Mouse (Mus musculus) layer of hippocampus, postnatal 14 days (tissue): ENCODE measurements around the gene Gse1. TPM values are rescaled to one million over a fixed set of nuclear protein-coding genes. Genes with fewer than 3 reads are reported as not detected.

Experiments
- DNase-seq, 2 experiments: peaks; one replicate each; pipeline ENCODE4 v3.0.0; 2021 to 2022; ENCODE audit warnings: low spot score in 2 of 2, mixed read lengths in 1 of 2
- long read RNA-seq, 2 experiments: library from polyadenylated mRNA; stranded (forward); transcript quantifications; one replicate each; pipeline ENCODE4 v2.0.0; 2021
- total RNA-seq, 2 experiments: library from RNA; stranded (reverse); gene quantifications; 2 replicates each; pipeline ENCODE4 v1.2.3; 2021

Gene Gse1
- total RNA-seq, result 100 to 1,000 TPM in 1 of 2 experiments, 10 to 100 TPM in 1; 94.0 to 107 TPM
- long read RNA-seq, experiment 1, full-length matches to known transcripts, result 1 of 17 reads
- long read RNA-seq, experiment 1, partial matches to known transcripts, result 7 of 17 reads
- long read RNA-seq, experiment 1, other reads (novel, unspliced or antisense), result 9 of 17 reads
- long read RNA-seq, experiment 2, partial matches to known transcripts, result 6 of 18 reads
- long read RNA-seq, experiment 2, other reads (novel, unspliced or antisense), result 12 of 18 reads

GRCm38 (mm10) chr8:120227891-120228591, at the start of gene Gse1:
Gene Gse1, plus strand, starts transcription at chr8:120228456.
- peak; percentile 30 to 71 for DNase-seq

DNA sequence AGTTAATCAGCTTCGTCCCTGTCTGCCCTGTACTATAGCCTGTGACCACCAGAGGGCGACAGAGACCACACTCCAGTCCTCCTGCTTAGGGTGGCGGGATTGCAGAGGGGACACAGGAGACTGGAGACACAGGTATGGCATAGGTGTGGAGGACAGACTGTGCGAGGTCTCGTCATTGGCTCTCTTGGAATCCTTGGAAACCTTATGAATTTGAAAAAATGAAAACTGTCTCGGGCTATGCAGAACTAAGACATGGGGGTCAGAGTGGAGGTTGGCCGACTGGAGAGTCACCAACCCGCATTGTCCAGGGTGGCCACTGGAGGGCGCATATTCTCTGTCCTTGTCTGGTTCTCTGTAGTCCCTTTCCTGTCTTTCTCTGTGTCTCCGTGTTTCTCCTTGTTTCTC, 49.2 kb upstream of the Gse1 start:
- DNase-seq, result peak; percentile 93 to 95

DNA sequence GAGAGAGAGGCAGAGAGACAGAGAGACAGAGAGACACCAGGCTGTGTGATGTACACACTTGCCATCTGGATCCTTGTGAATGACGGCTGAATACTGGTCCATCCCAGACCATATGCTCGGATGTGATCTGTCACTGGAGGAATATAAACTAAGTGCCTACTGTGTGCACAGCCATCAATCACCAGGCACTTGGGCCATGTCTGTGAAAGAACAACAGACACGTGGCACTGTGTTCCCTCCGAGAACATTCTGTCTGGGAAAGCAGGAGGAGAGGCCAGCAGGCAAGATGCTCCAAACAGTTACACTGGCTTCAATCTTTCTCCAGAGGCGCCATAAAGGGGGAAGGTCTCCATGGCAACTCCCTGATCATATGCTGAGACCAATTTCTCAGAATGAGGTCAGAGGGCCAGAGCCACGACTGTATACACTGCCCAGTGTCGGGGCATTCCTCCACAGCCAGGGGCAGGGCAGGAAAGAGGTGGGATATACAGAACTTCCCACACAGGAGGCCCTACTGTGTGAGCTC, 47.7 kb upstream of the Gse1 start:
- DNase-seq, result no peak

DNA sequence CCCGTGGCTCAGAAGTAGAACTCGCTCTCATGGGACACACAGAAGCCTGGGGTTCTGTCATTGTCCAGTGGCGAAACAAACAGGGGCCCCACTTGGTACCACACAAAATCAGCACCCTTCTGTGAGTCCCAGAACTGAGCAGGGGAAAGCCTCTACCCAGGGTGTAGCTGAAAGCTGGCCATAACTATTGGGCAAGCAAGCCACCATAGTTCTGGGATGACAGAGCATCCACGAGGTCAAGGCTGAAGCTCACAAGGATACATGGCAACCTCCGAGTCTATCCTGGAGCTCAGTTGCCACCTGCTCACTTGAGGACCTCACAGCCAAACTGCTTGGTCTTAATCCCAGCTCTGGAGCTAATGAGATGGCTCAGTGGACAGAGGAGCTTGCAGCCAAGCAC, 47.0 kb upstream of the Gse1 start:
- DNase-seq, result no peak

- no peak for DNase-seq
Measured at GRCm38 (mm10) chr8:120181861-120182414, 46.3 kb upstream of the Gse1 start.

DNA sequence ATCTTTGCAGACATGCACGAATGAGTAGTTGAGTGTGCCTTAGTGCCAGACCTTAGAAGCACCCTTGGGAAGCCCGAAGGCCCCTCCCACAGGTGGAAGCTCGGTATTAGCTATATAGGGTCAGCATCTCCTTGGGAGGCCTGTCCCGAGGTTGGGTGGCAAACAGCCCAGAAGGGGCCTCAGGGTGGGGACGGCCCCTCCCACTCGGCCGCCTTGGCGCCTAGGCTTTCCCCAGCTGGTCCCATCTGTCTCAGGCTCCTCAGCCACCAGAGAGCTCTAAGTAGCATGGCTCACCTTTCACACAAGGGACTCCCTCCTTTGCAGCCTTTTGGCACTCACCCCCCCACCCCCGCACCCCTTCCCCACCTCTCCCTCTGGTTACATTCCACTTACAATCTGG, 43.9 kb upstream of the Gse1 start:
- no peak for DNase-seq

DNA sequence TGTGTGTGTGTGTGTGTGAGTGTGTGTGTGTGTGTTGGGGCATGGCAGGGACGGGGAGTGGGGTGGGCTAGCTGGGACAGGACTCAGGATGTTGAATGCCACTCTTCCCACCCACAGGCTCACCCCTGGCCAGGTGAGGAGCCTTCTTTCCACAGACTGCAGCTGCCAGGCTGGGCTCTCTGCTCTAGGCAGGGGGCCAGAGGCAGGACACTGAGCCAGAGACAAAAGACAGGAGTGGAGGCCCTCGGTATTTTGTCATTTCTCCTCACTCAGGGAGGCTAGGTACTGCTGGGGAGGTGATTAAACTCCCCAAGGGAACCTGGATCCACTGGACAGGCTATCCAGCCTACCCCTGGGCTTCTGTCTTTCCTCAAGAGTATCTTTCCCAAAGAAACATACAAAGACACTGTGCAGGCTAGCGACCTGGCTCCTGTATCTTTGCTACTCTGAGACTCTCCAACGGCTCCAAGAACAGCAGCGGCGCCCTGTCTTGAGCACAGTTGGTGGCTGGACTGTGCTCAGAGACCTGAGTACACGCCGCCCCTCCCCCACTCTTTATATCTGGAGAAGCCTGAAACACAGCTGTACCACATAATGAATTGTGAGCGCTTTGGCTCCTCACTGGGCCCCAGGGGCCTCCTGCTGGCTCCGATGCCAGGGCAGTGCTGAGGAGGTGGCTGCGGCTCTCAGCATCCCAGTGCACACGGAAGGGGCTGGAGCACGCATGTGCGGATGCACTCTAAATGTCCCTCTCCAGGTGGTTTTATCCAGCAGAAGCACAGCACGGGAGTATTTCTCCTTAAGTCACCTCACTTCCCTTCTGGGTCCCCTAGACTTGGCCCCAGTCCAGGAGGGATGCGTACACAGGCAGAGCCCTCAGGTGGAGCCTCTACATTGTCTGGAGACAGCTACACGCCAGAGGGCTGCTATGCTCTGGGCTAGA, 43.1 kb upstream of the Gse1 start:
- no peak for DNase-seq

- peak in 1 of 2 experiments; percentile 68 for DNase-seq
Measured at GRCm38 (mm10) chr8:120186454-120186853, 41.8 kb upstream of the Gse1 start.

- no peak for DNase-seq
Measured at GRCm38 (mm10) chr8:120188510-120188909, 39.7 kb upstream of the Gse1 start.

- no peak for DNase-seq
Measured at GRCm38 (mm10) chr8:120189440-120189839, 38.8 kb upstream of the Gse1 start.

DNA sequence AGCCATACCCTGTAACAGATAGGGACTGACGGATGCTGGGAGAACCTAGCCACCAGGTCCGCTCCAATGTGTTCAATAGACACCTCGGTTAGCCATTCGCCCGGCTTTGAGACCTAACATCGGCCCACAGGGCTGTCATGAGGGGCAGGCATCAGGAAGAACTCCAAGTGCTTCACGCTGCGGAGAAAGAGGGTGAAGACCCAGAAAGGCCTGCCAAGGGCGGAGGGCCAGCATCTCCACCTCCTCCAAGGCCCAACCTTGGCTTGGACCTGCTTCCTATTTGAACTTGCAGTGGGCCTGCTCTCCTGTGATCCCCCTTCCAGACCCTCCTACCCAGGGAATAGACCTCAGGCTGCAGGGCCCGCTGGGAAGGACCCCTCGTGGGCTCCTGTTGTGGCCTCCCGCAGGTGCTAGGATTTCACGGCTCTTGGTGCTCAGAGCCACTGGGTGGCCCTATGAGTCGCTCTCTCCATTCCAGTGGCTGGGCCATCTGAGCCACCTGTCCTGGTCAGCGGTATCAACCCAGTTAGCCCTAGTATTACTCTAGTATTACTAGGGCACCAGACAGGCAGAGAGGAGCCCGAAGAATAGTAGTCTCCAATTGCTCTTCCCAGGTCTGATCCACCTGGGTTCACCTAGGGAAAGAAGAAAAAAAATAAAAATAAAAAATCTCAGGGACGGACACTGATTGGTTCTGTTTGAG, 38.0 kb upstream of the Gse1 start:
- DNase-seq, result no peak

DNA sequence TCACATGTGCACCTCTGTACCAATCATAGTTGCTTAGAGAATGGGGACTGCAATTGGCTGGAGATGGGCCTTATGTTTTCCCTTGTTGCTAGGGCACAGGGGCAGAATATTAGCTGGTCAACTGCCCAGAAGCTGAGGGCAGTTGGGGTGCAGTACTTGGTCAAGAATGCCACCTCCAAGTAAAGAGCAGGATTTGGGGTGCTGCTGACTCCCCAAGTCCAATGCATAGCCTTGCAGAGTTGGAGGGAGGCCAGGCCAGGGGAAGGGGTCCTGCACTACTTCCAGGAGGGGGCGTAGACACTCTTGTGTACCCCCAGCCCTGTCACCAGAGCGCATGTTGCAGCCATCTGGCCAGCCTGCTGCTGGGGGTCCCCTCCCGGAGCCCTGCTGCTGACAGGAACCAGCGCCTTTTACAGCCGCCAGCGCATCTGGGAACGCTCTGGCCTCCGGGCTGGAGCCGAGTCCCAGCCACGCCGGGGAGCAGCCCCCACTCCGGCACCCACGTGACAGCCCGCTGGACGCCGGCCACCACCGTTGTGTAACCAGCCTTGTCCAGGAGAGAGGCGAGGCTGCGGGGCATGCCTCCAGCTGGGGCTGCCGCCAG, 37.3 kb upstream of the Gse1 start:
- peak; percentile 81 to 89 for DNase-seq

DNA sequence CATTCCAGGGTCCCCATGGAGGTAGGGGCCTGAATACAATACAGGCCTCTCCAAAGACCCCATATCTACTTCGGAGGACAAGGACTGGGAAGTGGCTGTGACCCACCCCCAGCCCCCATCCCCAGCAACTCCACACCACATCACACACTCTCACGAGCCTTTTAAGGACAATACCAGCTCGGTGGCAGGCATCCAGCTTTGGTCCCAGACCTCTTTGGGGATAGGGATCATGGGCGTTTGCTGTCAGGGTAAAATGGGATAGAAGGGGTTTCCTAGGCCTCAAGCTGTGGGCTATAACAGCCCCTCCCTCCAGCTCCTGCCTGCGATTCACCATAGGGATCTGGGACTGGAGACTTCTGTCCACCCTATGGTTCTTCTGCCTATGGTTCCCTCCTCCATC, 36.6 kb upstream of the Gse1 start:
- DNase-seq, result no peak

- no peak for DNase-seq
Measured at GRCm38 (mm10) chr8:120192118-120192517, 36.1 kb upstream of the Gse1 start.

GRCm38 (mm10) chr8:120201351-120201750, 26.9 kb upstream of the Gse1 start:
- no peak for DNase-seq

GRCm38 (mm10) chr8:120202546-120202945, 25.7 kb upstream of the Gse1 start:
- no peak for DNase-seq

DNA sequence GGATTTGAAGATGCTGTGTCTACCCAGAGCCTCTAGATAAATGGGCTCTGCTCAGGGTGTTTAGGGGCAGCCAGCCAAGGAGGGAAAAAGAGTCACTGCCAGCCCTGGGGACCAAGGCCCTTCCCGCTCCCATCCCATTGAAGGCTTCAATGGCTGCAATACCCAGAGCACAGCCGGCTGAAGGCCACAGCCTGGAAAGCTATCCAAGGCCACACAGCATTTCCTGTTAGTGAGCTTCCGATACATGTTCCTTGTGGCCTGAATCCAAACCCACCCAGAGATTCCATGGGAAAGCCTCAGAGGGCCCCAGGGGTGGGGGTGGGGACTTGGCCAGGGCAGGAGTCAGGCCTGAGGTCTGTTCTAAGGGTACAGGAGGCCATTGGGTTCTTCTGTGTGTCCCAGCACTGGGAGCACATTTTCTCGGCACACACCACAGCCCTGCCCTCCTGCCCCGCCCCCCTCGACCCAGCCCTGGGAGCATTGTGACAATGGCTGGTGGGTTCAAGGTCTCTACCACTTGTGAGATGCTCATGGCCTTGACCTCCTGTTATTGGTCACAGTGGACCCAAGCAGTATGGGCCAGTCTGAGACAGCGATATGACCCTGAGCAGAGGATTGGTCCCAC, 23.4 kb upstream of the Gse1 start:
- DNase-seq, result no peak

GRCm38 (mm10) chr8:120205916-120206315, 22.3 kb upstream of the Gse1 start:
- no peak for DNase-seq

- DNase-seq, result no peak
Measured at GRCm38 (mm10) chr8:120207364-120207763, 20.9 kb upstream of the Gse1 start.

DNA sequence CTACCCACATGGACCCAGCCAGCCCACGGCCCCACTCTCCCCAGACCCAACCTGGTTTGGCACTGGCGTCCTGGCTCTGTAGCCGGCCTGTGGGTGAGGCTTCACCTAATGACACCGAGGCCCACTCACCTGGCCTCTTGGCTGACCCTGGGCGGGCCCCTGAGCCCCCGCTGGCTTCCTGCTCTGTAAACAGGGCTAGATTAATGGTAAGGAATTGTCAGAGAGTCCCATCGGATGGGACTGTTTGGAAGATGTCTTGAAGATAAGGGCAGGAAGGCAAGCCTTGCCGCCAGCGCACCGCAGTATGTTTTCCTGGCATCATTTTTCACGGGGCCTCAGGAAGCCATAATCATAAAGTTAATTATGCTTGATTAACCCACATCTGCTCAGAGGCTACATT, 20.1 kb upstream of the Gse1 start:
- DNase-seq, result no peak
